Mouse (Mus musculus): ENCODE measurements around the gene Per1. TPM values are rescaled to one million over a fixed set of nuclear protein-coding genes. Genes with fewer than 3 reads are reported as not detected.
"Not testable (repeated sequence)": the region's sequence is repeated elsewhere in the genome, so short reads cannot be mapped to it uniquely, and the experiment has no call there.

Per1 gene
- total and polyA plus RNA-seq, 3 experiments, result 8.9 to 55.5 (median 40.6) TPM

DNA sequence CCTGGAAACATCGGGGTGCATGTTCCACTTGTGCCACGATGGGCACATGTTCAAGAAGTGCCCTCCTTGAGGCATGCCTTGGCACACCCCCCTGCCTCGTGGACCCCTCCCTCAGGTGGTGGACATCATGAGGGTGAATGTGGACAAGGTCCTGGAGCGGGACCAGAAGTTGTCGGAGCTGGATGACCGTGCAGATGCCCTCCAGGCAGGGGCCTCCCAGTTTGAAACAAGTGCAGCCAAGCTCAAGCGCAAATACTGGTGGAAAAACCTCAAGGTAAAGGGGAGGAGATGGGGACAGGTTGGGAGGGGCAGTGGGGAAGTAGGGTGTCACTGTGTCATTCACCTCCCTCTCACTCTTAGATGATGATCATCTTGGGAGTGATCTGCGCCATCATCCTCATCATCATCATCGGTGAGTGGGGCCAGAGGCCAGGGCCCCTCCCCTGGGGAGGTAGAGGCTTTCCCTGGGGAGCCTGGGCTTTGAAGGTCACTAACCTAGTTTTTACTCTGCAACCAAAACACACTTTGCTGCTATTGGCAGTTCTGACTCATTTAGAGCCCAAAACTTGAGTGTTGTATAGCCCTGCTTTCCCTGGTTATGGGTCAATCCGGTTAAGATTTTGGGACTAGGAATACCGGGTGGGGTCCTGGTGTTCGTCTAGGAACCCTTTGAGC lies 5.3 kb upstream of the Per1 start:
- ATAC-seq (ENCODE audit: extremely low read depth, insufficient number of reproducible peaks, low FRiP score, poor library complexity, severe bottlenecking) (no peak), DNase-seq (ENCODE audit: low spot score) (no peak)
- H3K9me3 ChIP-seq (replicated peaks), result no peaks in the 10 kb centered on the region
- no peak for TF ChIP-seq TAL1 (conservative IDR thresholded peaks at IDR 0.05; ENCODE audit: low read depth, low read length)
- TF ChIP-seq POLR2AphosphoS5 (IDR thresholded peaks at IDR 0.05; ENCODE audit: insufficient replicate concordance, low read depth, low read length), result no peak
- no peak for TF ChIP-seq GATA1 (IDR thresholded peaks at IDR 0.05; ENCODE audit: borderline replicate concordance, low read length)
- no peak for TF ChIP-seq GATA2 (IDR thresholded peaks at IDR 0.05; ENCODE audit: borderline replicate concordance, low read depth, low read length)
- TF ChIP-seq CTCF (IDR thresholded peaks at IDR 0.05; ENCODE audit: low read depth, low read length), result no peak
- peaks cover 68% of the 10 kb centered on the region for H3K4me1 ChIP-seq (ENCODE audit: insufficient read depth, low read depth, low read length)
- peak overlapping the region; percentile 95 for H3K4me3 ChIP-seq (ENCODE audit: low read depth, low read length)
- H3K27me3 ChIP-seq (ENCODE audit: insufficient read depth, low read length), result 0 out of 2 replicates have a peak, but pooled peaks cover under 1% of the 10 kb centered on the region
- peaks cover 39% of the 10 kb centered on the region for H3K36me3 ChIP-seq (replicated peaks)

DNA sequence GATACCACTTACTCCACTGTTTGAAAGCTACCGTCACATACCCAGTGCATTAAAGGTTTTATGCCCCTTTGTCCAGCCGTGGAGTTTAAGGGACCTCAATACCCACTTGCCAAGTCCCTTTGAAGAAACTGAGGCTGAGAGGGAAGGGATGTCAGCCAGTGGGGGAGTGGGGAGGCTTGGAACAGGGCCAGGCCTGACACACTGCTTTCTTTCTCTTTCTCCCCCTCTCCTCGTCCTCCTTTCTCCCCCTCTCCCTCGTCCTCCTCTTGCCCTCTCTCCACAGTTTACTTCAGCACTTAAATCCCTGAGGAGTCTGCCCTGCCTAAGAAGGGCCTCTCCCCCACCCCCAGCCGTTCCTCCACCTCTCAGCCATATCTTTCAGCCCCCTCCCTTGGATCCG lies 4.7 kb upstream of the Per1 start:
- TF ChIP-seq GATA1 (IDR thresholded peaks at IDR 0.05; ENCODE audit: borderline replicate concordance, low read length) (no peak), POLR2AphosphoS5 (IDR thresholded peaks at IDR 0.05; ENCODE audit: insufficient replicate concordance, low read depth, low read length) (no peak), TAL1 (conservative IDR thresholded peaks at IDR 0.05; ENCODE audit: low read depth, low read length) (no peak), GATA2 (IDR thresholded peaks at IDR 0.05; ENCODE audit: borderline replicate concordance, low read depth, low read length) (no peak), CTCF (IDR thresholded peaks at IDR 0.05; ENCODE audit: low read depth, low read length) (no peak)
- no peak overlapping the region for H3K4me3 ChIP-seq (ENCODE audit: low read depth, low read length)
- no peaks in the 10 kb centered on the region for H3K27me3 ChIP-seq (ENCODE audit: insufficient read depth, low read length)
- no peaks in the 10 kb centered on the region for H3K9me3 ChIP-seq (replicated peaks)
- H3K4me1 ChIP-seq (ENCODE audit: insufficient read depth, low read depth, low read length), result peaks cover 71% of the 10 kb centered on the region
- ATAC-seq (ENCODE audit: extremely low read depth, insufficient number of reproducible peaks, low FRiP score, poor library complexity, severe bottlenecking) (no peak), DNase-seq (ENCODE audit: low spot score) (no peak)
- H3K36me3 ChIP-seq (replicated peaks), result peaks cover 39% of the 10 kb centered on the region

DNA sequence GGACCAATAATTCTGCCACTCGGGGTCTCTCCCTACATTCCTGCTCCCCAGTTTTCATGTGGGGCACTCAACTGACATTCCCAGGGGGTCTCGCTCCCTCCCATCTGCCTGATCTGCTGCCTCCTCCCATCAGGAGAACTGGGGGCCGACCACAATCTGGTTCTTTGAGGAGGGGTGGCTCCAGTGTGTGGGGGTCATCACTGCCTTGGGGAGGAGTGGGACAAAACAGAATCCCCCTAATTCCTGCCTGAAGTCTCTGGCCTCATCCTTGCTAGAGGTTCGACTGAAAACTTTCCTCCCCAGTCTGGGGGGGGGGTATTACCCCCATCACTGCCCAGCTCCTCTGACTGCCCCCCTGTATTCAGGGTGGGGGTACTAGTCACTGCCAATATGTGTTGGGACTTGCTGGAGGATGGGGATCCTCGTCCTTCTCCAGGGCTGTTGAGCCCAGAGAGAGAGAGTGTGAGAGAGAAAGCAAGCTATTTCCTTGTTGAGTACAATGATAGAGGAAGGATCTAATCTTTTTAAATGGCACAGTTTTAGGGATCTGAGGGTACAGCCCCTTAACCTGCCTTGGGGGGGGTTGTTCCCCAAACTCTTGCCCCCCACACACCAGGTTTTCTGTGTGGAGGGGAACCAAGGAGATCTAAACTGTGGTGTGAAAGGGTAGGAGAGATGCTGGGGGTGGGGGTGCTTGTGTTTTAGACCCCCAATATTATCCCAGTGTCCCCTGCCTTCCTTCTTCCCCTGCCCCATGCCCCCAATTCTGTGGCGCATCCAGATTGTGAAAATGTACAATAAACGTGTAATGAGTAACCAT lies 3.2 kb upstream of the Per1 start:
- no peak overlapping the region for H3K4me3 ChIP-seq (ENCODE audit: low read depth, low read length)
- no peak for DNase-seq (ENCODE audit: low spot score)
- peaks cover 79% of the 10 kb centered on the region for H3K4me1 ChIP-seq (ENCODE audit: insufficient read depth, low read depth, low read length)
- TF ChIP-seq POLR2AphosphoS5 (IDR thresholded peaks at IDR 0.05; ENCODE audit: insufficient replicate concordance, low read depth, low read length), result no peak
- no peak for TF ChIP-seq TAL1 (conservative IDR thresholded peaks at IDR 0.05; ENCODE audit: low read depth, low read length)
- TF ChIP-seq GATA2 (IDR thresholded peaks at IDR 0.05; ENCODE audit: borderline replicate concordance, low read depth, low read length), result no peak
- TF ChIP-seq CTCF (IDR thresholded peaks at IDR 0.05; ENCODE audit: low read depth, low read length), result no peak
- TF ChIP-seq GATA1 (IDR thresholded peaks at IDR 0.05; ENCODE audit: borderline replicate concordance, low read length), result no peak
- H3K9me3 ChIP-seq (replicated peaks), result no peaks in the 10 kb centered on the region
- no peaks in the 10 kb centered on the region for H3K27me3 ChIP-seq (ENCODE audit: insufficient read depth, low read length)
- H3K36me3 ChIP-seq (replicated peaks), result peaks cover 39% of the 10 kb centered on the region
- ATAC-seq (ENCODE audit: extremely low read depth, insufficient number of reproducible peaks, low FRiP score, poor library complexity, severe bottlenecking), result no peak

DNA sequence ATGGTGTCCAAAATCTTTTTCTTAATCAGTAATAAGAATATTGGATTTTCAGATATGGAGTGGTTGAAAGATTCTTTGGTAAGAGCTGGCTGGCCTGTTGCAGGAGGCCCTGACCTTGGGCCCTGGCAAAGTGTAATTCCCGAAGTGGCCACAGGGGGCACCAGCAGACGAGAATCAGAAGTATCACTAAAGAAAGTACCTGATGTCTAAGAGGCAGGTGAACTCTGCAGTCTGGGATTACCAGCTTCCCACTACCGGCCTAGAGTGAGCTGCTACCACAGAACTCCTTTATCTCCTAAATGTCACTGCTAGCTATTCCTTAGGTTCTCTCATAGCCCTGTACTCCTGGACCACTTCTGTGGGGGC lies 2.6 kb upstream of the Per1 start:
- peaks cover 39% of the 10 kb centered on the region for H3K36me3 ChIP-seq (replicated peaks)
- TF ChIP-seq POLR2AphosphoS5 (IDR thresholded peaks at IDR 0.05; ENCODE audit: insufficient replicate concordance, low read depth, low read length) (no peak), CTCF (IDR thresholded peaks at IDR 0.05; ENCODE audit: low read depth, low read length) (peak; percentile 80)
- no peaks in the 10 kb centered on the region for H3K27me3 ChIP-seq (ENCODE audit: insufficient read depth, low read length)
- ATAC-seq (ENCODE audit: extremely low read depth, insufficient number of reproducible peaks, low FRiP score, poor library complexity, severe bottlenecking), result no peak
- no peaks in the 10 kb centered on the region for H3K9me3 ChIP-seq (replicated peaks)
- H3K4me3 ChIP-seq (ENCODE audit: low read depth, low read length), result no peak overlapping the region
- no peak for DNase-seq (ENCODE audit: low spot score)
- H3K4me1 ChIP-seq (ENCODE audit: insufficient read depth, low read depth, low read length), result peaks cover 79% of the 10 kb centered on the region

DNA sequence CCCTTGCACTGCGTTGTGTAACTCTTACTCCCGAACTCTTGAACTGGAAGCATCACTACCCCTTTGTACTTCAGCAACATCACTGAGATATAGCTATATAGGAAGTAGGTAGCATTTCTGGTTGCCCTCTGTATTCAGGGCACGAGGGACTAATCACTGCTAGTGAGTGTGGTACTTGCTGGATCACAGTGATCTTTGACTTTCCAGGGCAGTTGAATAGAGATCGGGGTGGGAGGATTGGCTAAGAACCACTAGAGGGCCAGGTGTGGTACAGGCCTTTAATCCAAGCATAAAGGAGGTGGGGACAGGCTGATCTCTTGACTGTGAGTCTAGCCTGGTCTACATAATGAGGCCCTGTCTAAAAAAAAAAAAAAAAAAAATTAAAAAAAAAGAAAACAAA lies 2.1 kb upstream of the Per1 start:
- DNase-seq (ENCODE audit: low spot score) (no peak), ATAC-seq (ENCODE audit: extremely low read depth, insufficient number of reproducible peaks, low FRiP score, poor library complexity, severe bottlenecking) (no peak)
- TF ChIP-seq GATA1 (IDR thresholded peaks at IDR 0.05; ENCODE audit: borderline replicate concordance, low read length) (no peak), GATA2 (IDR thresholded peaks at IDR 0.05; ENCODE audit: borderline replicate concordance, low read depth, low read length) (no peak), TAL1 (conservative IDR thresholded peaks at IDR 0.05; ENCODE audit: low read depth, low read length) (no peak), POLR2AphosphoS5 (IDR thresholded peaks at IDR 0.05; ENCODE audit: insufficient replicate concordance, low read depth, low read length) (no peak), CTCF (IDR thresholded peaks at IDR 0.05; ENCODE audit: low read depth, low read length) (no peak)
- no peaks in the 10 kb centered on the region for H3K9me3 ChIP-seq (replicated peaks)
- no peaks in the 10 kb centered on the region for H3K27me3 ChIP-seq (ENCODE audit: insufficient read depth, low read length)
- peaks cover 39% of the 10 kb centered on the region for H3K36me3 ChIP-seq (replicated peaks)
- H3K4me3 ChIP-seq (ENCODE audit: low read depth, low read length), result no peak overlapping the region
- H3K4me1 ChIP-seq (ENCODE audit: insufficient read depth, low read depth, low read length), result peaks cover 79% of the 10 kb centered on the region

DNA sequence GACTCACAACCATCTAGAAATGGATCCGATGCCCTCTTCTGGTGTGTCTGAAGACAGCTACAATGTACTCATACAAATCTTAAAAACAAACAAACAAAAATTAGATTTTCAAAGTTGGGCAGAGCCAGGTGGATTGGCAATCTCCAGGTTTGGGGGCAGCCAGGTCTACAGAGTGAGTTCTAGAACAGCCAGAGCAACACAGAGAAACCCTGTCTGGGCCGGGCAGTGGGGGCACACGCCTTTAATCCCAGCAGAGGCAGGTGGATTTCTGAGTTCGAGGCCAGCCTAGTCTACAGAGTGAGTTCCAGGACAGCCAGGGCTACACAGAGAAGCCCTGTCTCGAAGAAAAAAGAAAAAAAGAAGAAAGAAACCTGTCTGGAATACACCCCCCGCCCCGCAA lies 1.2 kb upstream of the Per1 start:
- H3K4me3 ChIP-seq (ENCODE audit: low read depth, low read length); DNase-seq (ENCODE audit: low spot score); H3K9me3 ChIP-seq (replicated peaks); ATAC-seq (ENCODE audit: extremely low read depth, insufficient number of reproducible peaks, low FRiP score, poor library complexity, severe bottlenecking); H3K27me3 ChIP-seq (ENCODE audit: insufficient read depth, low read length): not testable (repeated sequence)
- Histone ChIP-seq H3K4me1 (ENCODE audit: insufficient read depth, low read depth, low read length) (peaks cover 82% of the 10 kb centered on the region), H3K36me3 (replicated peaks) (peaks cover 42% of the 10 kb centered on the region)
